Mouse (Mus musculus): ENCODE measurements around the gene Add3.

GRCm38 (mm10) chr19:53263859-53264733, 123.9 kb downstream of the Add3 start:
- TF ChIP-seq USF1 (IDR thresholded peaks at IDR 0.05; ENCODE audit: low read depth, low read length): no peak
- TF ChIP-seq CTCF (conservative IDR thresholded peaks at IDR 0.05 in 1 of 2, IDR thresholded peaks at IDR 0.05 in 1 of 2; ENCODE audit: low read depth in 2 of 2, low read length in 2 of 2): no peak
- no peak for TF ChIP-seq SMC3 (IDR thresholded peaks at IDR 0.05; ENCODE audit: low read depth, low read length)
- TF ChIP-seq USF2 (conservative IDR thresholded peaks at IDR 0.05; ENCODE audit: low read depth, low read length): no peak
